Mouse (Mus musculus) kidney, embryonic 15.5 days (tissue): Measurements from ENCODE around the gene Prr23a1. TPM values are rescaled to one million over a fixed set of nuclear protein-coding genes. Genes with fewer than 3 reads are reported as not detected.

Source experiments
- ATAC-seq: fragments of 200-750 bp; cut with Nextera tagmentation; replicated peaks from 2 replicates; pipeline ENCODE4 v1.8.0; 2017; ENCODE audit warnings: moderate TSS enrichment; ENCODE audit not compliant: low FRiP score
- H3K27ac ChIP-seq: fragments of 300-500 bp; sonication (generic); 2 replicates; pipeline ENCODE4 v1.5.1; 2015; ENCODE audit warnings: mild to moderate bottlenecking, inconsistent platforms
- H3K27me3 ChIP-seq: fragments of 300-500 bp; sonication (generic); 2 replicates; pipeline ENCODE4 v1.6.1; 2015; ENCODE audit warnings: inconsistent platforms
- H3K36me3 ChIP-seq: fragments of 300-500 bp; sonication (generic); 2 replicates; pipeline ENCODE4 v1.6.1; 2015; ENCODE audit warnings: inconsistent platforms
- H3K4me1 ChIP-seq: fragments of 300-500 bp; sonication (generic); 2 replicates; pipeline ENCODE4 v1.6.1; 2015; ENCODE audit warnings: inconsistent platforms
- H3K4me2 ChIP-seq: fragments of 300-500 bp; sonication (generic); 2 replicates; pipeline ENCODE4 v1.6.1; 2015; ENCODE audit warnings: moderate library complexity, mild to moderate bottlenecking, inconsistent platforms
- H3K4me3 ChIP-seq: fragments of 300-500 bp; sonication (generic); replicated peaks from 2 replicates; pipeline ENCODE4 v1.5.1; 2015; ENCODE audit warnings: mild to moderate bottlenecking, inconsistent platforms
- H3K9ac ChIP-seq: fragments of 300-500 bp; sonication (generic); 2 replicates; pipeline ENCODE4 v1.6.1; 2015; ENCODE audit warnings: mild to moderate bottlenecking, inconsistent platforms
- H3K9me3 ChIP-seq: fragments of 300-500 bp; sonication (generic); replicated peaks from 2 replicates; pipeline ENCODE4 v1.6.1; 2016; ENCODE audit warnings: inconsistent platforms
- WGBS: fragments of 180-500 bp; shearing (Covaris S2); methylation state at CpG from one replicate; pipeline ENCODE4 v1.1.7; 2015; ENCODE audit warnings: mixed read lengths; 5-methylcytosine and 5-hydroxymethylcytosine counted together
- polyA plus RNA-seq: library from polyadenylated mRNA; unstranded; fragments of >200 nt; fragmentation: Nextera tagmentation; extraction: Ambion mirVana; gene quantifications from 2 replicates; pipeline ENCODE4 v1.2.1, GENCODE M21; 2015

The Prr23a1 gene
- polyA plus RNA-seq, 1 experiment from 2014 or later, result not detected

DNA sequence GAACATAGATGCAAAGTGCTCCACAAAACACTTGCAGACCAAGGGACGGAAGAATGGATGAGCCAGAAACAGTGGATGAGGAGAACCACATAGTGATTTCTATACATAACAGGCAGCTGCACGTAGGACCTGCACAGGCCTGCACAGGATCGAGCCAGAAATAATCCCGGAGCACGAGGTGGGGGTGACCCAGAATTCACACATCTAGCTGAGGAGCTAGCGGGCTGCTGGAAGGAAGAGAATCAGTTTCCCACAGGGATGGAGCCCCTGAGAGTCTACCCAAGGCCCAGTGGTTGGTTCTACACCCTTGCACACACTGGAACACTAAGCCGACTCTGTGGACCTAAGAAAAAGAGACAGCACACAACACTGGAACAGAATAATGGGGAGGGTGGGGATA, 18.5 kb upstream of the Prr23a1 start:
- Histone ChIP-seq H3K9me3 (no peaks in the 10 kb centered on the region; the same call in 1 of the 2 replicates), H3K4me2 (no peak overlapping the region), H3K27ac (no peak overlapping the region), H3K36me3 (no peaks in the 10 kb centered on the region), H3K9ac (no peak overlapping the region), H3K4me3 (no peak overlapping the region), H3K4me1 (peaks cover 3% of the 10 kb centered on the region; the same call in 1 of the 2 replicates), H3K27me3 (no peaks in the 10 kb centered on the region)
- ATAC-seq, result no peak
- WGBS, result 90% methylated on average over 7 of the region's 7 CpGs

DNA sequence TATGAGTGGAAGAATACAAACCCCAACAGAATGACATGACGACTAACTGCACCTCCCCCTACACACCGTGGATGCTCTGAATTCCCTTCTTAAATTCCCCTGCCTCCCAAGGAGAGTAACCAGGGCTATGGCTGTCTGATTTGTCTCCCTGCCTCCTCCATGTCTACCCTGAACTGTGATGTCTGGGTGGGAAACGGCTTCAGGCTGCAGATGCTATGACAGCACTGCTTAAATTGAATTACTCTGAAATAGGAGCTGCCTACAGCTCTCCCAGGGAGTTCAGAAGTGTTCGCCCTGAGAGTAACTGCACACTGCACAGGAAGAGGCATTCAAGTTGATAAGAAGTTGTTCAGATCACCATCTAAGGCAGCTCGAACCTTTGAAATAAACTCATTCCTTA, 12.8 kb upstream of the Prr23a1 start:
- H3K27ac ChIP-seq, result no peak overlapping the region
- no peaks in the 10 kb centered on the region for H3K36me3 ChIP-seq
- H3K4me1 ChIP-seq, result peaks cover 6% of the 10 kb centered on the region
- no peaks in the 10 kb centered on the region for H3K9me3 ChIP-seq
- no peaks in the 10 kb centered on the region for H3K27me3 ChIP-seq
- no peak overlapping the region for H3K4me2 ChIP-seq
- no peak overlapping the region for H3K9ac ChIP-seq
- ATAC-seq, result peak; percentile 75
- WGBS, result 16% methylated on average over 5 of the region's 5 CpGs
- no peak overlapping the region for H3K4me3 ChIP-seq

DNA sequence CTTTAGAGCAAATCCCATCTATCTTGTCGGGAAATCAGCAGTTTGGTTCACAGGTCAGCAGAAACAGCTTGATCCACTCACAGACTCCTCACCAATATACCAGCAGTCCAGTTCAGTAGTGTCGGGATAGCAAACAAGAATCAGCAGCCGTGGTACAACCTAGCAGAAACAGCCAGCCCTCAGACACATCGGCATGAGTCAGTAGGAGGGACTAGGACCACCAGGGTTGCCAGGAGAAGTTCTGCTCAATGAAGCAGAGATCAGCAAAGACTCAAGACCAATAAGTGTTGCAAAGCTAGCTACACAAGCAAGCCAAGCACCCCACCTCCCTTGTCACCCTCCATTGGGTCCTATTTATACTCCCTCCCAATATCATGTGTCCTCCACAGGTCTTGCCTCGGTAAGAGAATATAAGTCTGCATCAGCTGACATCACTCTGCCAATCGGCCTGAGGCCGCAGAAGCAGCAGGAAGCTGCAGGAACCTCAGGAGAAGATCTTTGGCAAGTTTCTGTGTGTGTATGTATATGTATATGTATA, 4.7 kb upstream of the Prr23a1 start:
- Histone ChIP-seq H3K9me3 (no peaks in the 10 kb centered on the region; the same call in 1 of the 2 replicates), H3K4me1 (no peaks in the 10 kb centered on the region), H3K4me2 (no peak overlapping the region), H3K9ac (no peak overlapping the region), H3K36me3 (no peaks in the 10 kb centered on the region), H3K27ac (no peak overlapping the region), H3K27me3 (no peaks in the 10 kb centered on the region), H3K4me3 (no peak overlapping the region)
- WGBS, result 38% methylated on average over 7 of the region's 7 CpGs
- ATAC-seq, result peak; percentile 93

DNA sequence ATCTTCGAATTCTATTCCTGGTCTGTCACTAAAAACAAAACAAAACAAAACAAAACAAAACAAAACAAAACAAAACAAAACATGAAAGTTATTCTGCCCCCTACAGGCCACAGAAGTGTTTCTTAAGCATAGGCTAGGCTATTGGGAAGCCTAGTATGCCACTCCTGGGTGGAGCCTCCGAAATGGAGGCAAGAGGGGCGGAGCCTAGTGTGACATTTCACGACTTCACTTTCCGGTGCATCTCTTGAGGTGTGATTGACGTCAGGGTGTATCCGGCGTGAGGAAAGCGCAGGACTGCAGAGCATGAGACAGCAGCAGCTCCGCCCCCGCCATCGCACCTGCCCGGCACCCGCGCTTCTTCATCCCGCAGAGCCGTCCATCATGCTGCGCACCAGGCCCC, 13.9 kb downstream of the Prr23a1 start, which contains the start of gene Prr23a2:
Gene Prr23a2 (plus strand): TSS at position 285 of the 400 bp plus-strand sequence.
- no peak within 1 kb of the TSS for H3K4me3 ChIP-seq
- H3K9me3 ChIP-seq, result no peaks in the 10 kb centered on the region
- no peak within 1 kb of the TSS for H3K4me2 ChIP-seq
- H3K9ac ChIP-seq, result no peak within 1 kb of the TSS
- H3K4me1 ChIP-seq, result no peaks in the 10 kb centered on the region
- H3K27me3 ChIP-seq, result no peaks in the 10 kb centered on the region
- no peaks in the 10 kb centered on the region for H3K36me3 ChIP-seq
- ATAC-seq, result 0 out of 2 replicates have a peak, but pooled peaks have one; percentile 22
- 74% methylated on average over 18 of the region's 18 CpGs for WGBS
- no peak within 1 kb of the TSS for H3K27ac ChIP-seq

DNA sequence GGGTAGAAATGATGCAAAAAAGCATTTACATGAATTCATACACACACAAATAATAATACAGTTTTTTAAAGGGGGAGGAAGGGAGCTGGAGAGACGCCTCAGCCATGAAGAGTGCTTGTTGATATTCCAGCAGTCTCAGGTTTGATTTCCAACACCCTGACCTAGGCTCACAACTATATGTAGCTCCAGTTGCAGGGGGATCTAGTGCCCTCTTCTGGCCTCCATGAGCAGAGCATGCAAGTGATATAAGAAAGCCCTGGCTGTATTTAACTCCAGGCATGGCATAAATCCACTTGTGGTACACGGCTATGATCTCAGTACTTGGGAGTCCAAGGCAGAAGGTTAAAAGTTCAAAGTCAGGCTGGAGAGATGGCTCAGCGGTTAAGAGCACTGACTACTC, 21.2 kb downstream of the Prr23a1 start:
- WGBS, result 73% methylated on average over 3 of the region's 3 CpGs
- Histone ChIP-seq H3K4me2 (no peak overlapping the region), H3K4me3 (no peak overlapping the region), H3K27me3 (peaks cover 6% of the 10 kb centered on the region), H3K36me3 (no peaks in the 10 kb centered on the region), H3K4me1 (no peaks in the 10 kb centered on the region), H3K9ac (no peak overlapping the region), H3K9me3 (0 out of 2 replicates have a peak, but pooled peaks cover 3% of the 10 kb centered on the region), H3K27ac (no peak overlapping the region)
- ATAC-seq, result no peak

DNA sequence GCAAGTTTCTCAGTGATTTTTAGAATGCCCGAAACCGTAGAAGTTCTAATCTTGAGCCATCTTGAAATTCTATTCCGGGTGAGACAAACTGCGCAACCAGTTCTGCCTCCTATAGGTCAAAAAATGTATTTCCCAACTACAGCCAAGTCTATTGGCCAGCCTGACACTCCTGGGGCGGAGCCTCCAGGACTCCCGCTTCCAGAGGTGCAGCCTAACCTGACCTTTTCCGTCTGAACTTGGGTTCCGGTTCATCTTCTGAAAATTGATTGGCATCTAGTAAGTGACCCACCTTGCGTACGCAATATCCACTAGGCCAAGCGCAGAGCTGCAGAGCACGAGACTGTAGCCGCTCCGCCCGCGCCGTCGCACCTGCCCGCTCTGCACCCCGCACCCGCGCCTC, 22.3 kb downstream of the Prr23a1 start, which contains the start of gene Prr23a3:
Gene Prr23a3 (plus strand): TSS at position 197 of the 400 bp plus-strand sequence.
- Histone ChIP-seq H3K36me3 (no peaks in the 10 kb centered on the region), H3K4me2 (peak within 1 kb of the TSS; percentile 19; the same call in 1 of the 2 replicates), H3K4me1 (no peaks in the 10 kb centered on the region), H3K27me3 (peaks cover 6% of the 10 kb centered on the region), H3K27ac (no peak within 1 kb of the TSS), H3K9ac (no peak within 1 kb of the TSS), H3K4me3 (no peak within 1 kb of the TSS), H3K9me3 (0 out of 2 replicates have a peak, but pooled peaks cover 3% of the 10 kb centered on the region)
- 62% methylated on average over 22 of the region's 22 CpGs for WGBS
- ATAC-seq, result no peak

Other genes with a start within 250 kb of the Prr23a1 start
- gene Mrps22, start 240.8 kb upstream of the Prr23a1 start, polyA plus RNA-seq, result 62.3 and 64.1 TPM in 2 replicates
- gene Prr23a2, start 14.0 kb downstream of the Prr23a1 start, polyA plus RNA-seq, result not detected in 2 replicates
- not detected in 2 replicates for gene Prr23a3, start 22.3 kb downstream of the Prr23a1 start, polyA plus RNA-seq
- not detected in 2 replicates for gene 7420426K07Rik, start 60.6 kb downstream of the Prr23a1 start, polyA plus RNA-seq
- gene Foxl2, start 112.8 kb downstream of the Prr23a1 start, polyA plus RNA-seq, result not detected in 2 replicates
- gene Faim, start 143.9 kb downstream of the Prr23a1 start, polyA plus RNA-seq, result 45.1 and 50.3 TPM in 2 replicates
- gene Gm1123, start 193.2 kb downstream of the Prr23a1 start, polyA plus RNA-seq, result 0.17 and 0.80 TPM in 2 replicates